Mouse (Mus musculus) cortical plate, adult 2 months (tissue): ENCODE data around the gene Ccdc15. TPM values are rescaled to one million over a fixed set of nuclear protein-coding genes. Genes with fewer than 3 reads are reported as not detected.

Source experiments
- H3K27ac ChIP-seq: fragments of 200-500 bp; 2 replicates; pipeline ENCODE4 v1.5.1; 2012; ENCODE audit warnings: low read length, control low read depth, inconsistent platforms; ENCODE audit not compliant: insufficient read depth
- H3K4me1 ChIP-seq: fragments of 200-500 bp; 2 replicates; pipeline ENCODE4 v1.6.1; 2011; ENCODE audit warnings: low read length; ENCODE audit not compliant: control insufficient read depth, insufficient read depth
- H3K4me3 ChIP-seq: fragments of 200-500 bp; 2 replicates; pipeline ENCODE4 v1.5.1; 2011; ENCODE audit warnings: mild to moderate bottlenecking, low read length, control low read depth; ENCODE audit not compliant: insufficient read depth
- CTCF ChIP-seq: fragments of 200-500 bp; IDR thresholded peaks from 2 replicates; pipeline ENCODE4 v1.5.1; 2011; ENCODE audit warnings: mild to moderate bottlenecking, control low read depth, low read length; ENCODE audit not compliant: insufficient read depth; ENCODE audit errors: extremely low read depth
- POLR2A ChIP-seq: fragments of 200-500 bp; IDR thresholded peaks from 2 replicates; pipeline ENCODE4 v1.6.1; 2011; ENCODE audit warnings: mild to moderate bottlenecking, low read length, control low read depth; ENCODE audit not compliant: insufficient read depth; ENCODE audit errors: extremely low read depth
- polyA plus RNA-seq: library from polyadenylated mRNA; depleted of rRNA; stranded (reverse); fragments of >200 nt; gene quantifications from 2 replicates; pipeline ENCODE4 v1.2.3, GENCODE M21; 2012; rRNA removed

The Ccdc15 gene
- polyA plus RNA-seq: 1.4 and 1.5 TPM in 2 replicates

GRCm38 (mm10) chr9:37347988-37348642 lies at the start of gene Ccdc15:
Ccdc15 (minus strand) TSS chr9:37348432.
- H3K4me1 ChIP-seq: peaks cover 2% of the 10 kb centered on the region; the same call in 1 of the 2 replicates

GRCm38 (mm10) chr9:37393482-37394131 lies 45.4 kb upstream of the Ccdc15 start:
- H3K27ac ChIP-seq: no peak overlapping the region
- H3K4me3 ChIP-seq: no peak overlapping the region
- no peak for TF ChIP-seq CTCF
- TF ChIP-seq POLR2A: no peak
- no peaks in the 10 kb centered on the region for H3K4me1 ChIP-seq

More at GRCm38 (mm10) chr9:37347988-37348642, at the start of gene Ccdc15:
- TF ChIP-seq CTCF (no peak), POLR2A (peak; percentile 98)
- Histone ChIP-seq H3K4me3 (peak within 1 kb of the TSS; percentile 43), H3K27ac (peak within 1 kb of the TSS; percentile 11)

GRCm38 (mm10) chr9:37392071-37392470 lies 43.8 kb upstream of the Ccdc15 start:
- H3K4me1 ChIP-seq: no peaks in the 10 kb centered on the region
- no peak overlapping the region for H3K27ac ChIP-seq
- no peak overlapping the region for H3K4me3 ChIP-seq
- TF ChIP-seq POLR2A: no peak
- TF ChIP-seq CTCF: no peak

DNA sequence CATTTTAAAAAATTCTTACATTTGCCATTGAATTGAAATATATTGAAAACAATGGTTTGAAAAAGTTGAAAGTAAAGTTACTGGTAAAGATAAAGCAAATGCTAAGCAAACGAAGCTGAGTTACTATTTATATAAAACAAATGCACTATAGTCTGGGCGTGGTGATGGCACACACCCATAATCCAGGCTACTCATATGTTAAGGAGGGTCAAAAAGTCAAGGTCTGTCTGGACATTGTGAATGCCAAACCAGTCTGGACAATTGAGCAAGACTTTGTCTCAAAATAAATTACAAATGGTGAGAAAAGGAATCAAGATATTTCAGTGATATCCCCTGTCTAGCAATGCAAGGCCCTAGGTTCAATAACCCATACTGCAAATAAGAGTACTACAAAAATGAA lies 42.7 kb upstream of the Ccdc15 start:
- H3K27ac ChIP-seq: no peak overlapping the region

GRCm38 (mm10) chr9:37384284-37385182 lies 36.3 kb upstream of the Ccdc15 start:
- Histone ChIP-seq H3K4me3 (peak overlapping the region; percentile 28), H3K27ac (no peak overlapping the region), H3K4me1 (no peaks in the 10 kb centered on the region)
- TF ChIP-seq POLR2A: 0 out of 2 replicates have a peak, but pooled peaks have one; percentile 9
- TF ChIP-seq CTCF: 0 out of 2 replicates have a peak, but pooled peaks have one; percentile 28

More for the DNA sequence above, 42.7 kb upstream of the Ccdc15 start:
- H3K4me3 ChIP-seq: no peak overlapping the region
- H3K4me1 ChIP-seq: no peaks in the 10 kb centered on the region
- no peak for TF ChIP-seq POLR2A
- no peak for TF ChIP-seq CTCF

GRCm38 (mm10) chr9:37383161-37383560 lies 34.9 kb upstream of the Ccdc15 start:
- Histone ChIP-seq H3K4me1 (no peaks in the 10 kb centered on the region), H3K27ac (no peak overlapping the region), H3K4me3 (no peak overlapping the region)
- TF ChIP-seq POLR2A: no peak
- TF ChIP-seq CTCF: no peak

GRCm38 (mm10) chr9:37375718-37376117 lies 27.5 kb upstream of the Ccdc15 start:
- no peak for TF ChIP-seq POLR2A
- TF ChIP-seq CTCF: no peak

GRCm38 (mm10) chr9:37371232-37371801 lies 23.1 kb upstream of the Ccdc15 start:
- Histone ChIP-seq H3K4me3 (no peak overlapping the region), H3K27ac (no peak overlapping the region), H3K4me1 (peaks cover 1% of the 10 kb centered on the region; the same call in 1 of the 2 replicates)
- no peak for TF ChIP-seq POLR2A
- TF ChIP-seq CTCF: no peak

More at GRCm38 (mm10) chr9:37375718-37376117, 27.5 kb upstream of the Ccdc15 start:
- H3K4me1 ChIP-seq: peaks cover 1% of the 10 kb centered on the region; the same call in 1 of the 2 replicates
- no peak overlapping the region for H3K4me3 ChIP-seq
- H3K27ac ChIP-seq: no peak overlapping the region

- peak overlapping the region; percentile 92 for H3K27ac ChIP-seq
- peak overlapping the region; percentile 51 for H3K4me3 ChIP-seq
- peaks cover 2% of the 10 kb centered on the region; the same call in 1 of the 2 replicates for H3K4me1 ChIP-seq
- no peak for TF ChIP-seq POLR2A
- TF ChIP-seq CTCF: no peak
Measured at GRCm38 (mm10) chr9:37368860-37369259, 20.6 kb upstream of the Ccdc15 start.
